ENCODE assay signal across 19 mouse cellular contexts in the genomic region with DNA sequence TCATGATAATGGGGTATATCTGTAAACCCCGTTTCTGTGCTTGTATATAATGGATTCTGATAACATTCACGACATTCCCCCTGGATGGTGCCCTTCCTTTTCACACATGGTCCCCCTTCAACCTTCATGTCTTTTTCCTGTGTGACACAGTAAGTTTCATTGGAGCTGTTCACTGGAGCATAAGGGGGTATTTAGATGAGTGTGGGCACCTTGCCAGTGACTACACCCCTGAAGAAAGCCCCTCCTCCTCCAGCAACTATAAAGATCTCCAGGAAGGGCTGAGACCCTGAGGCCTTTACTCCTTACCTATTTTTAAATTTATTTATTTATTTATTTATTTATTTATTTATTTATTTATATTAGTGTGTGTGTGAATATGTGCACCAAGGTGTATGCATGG. TPM values are rescaled to one million over a fixed set of nuclear protein-coding genes. Genes with fewer than 3 reads are reported as not detected.
DNase-seq lines count a peak whose midpoint lies in the region; ATAC-seq and TF ChIP-seq lines count a peak whose summit lies in the region.
"Had no signal": no experiment of that assay in that cellular context is flagged by ENCODE, and none has a peak within 500 bp of the region (broad histone marks: within the 10 kb centered on the region; RNA-seq: fewer than 3 reads in every experiment).

No protein-coding gene starts in this region.

- no peak overlapping the region for H3K9ac ChIP-seq in forebrain, embryonic 14.5 days (ENCODE audit: low read length)
- H3K9ac ChIP-seq in forebrain, embryonic 12.5 days = no peak overlapping the region
- no peak overlapping the region for H3K9ac ChIP-seq in intestine, postnatal 0 days (ENCODE audit: low read depth, low read length)
- H3K9ac ChIP-seq: embryonic facial prominence, embryonic 12.5 days; forebrain, embryonic 15.5 days; forebrain, postnatal 0 days had no signal

- 24% methylated on average over 2 of the region's 2 CpGs for WGBS in forebrain, embryonic 14.5 days
- WGBS in forebrain, embryonic 12.5 days = 56% methylated on average over 2 of the region's 2 CpGs
- WGBS in intestine, postnatal 0 days = 86% methylated on average over 2 of the region's 2 CpGs

- no peak overlapping the region for H3K4me3 ChIP-seq in forebrain, embryonic 14.5 days (ENCODE audit: low read depth, low read length)
- no peak overlapping the region for H3K4me3 ChIP-seq in forebrain, embryonic 12.5 days (replicated peaks)
- no peak overlapping the region for H3K4me3 ChIP-seq in left cerebral cortex, adult 2 months
- H3K4me3 ChIP-seq in intestine, postnatal 0 days (ENCODE audit: low read depth, low read length) = no peak overlapping the region
- H3K4me3 ChIP-seq: embryonic facial prominence, embryonic 10.5 days; embryonic facial prominence, embryonic 12.5 days; forebrain, embryonic 15.5 days had no signal

- peak; percentile 55 for DNase-seq in forebrain, embryonic 14.5 days (ENCODE audit: low spot score)
- DNase-seq in left cerebral cortex, adult 2 months (ENCODE audit: extremely low spot score in 1 of 2, low spot score in 2 of 2) = no peak
- DNase-seq in left cerebral cortex, postnatal 25 days (ENCODE audit: low spot score in 2 of 2) = no peak
- peak; percentile 73 for DNase-seq in brain, embryonic 14.5 days (ENCODE audit: low read depth)
- DNase-seq: adrenal gland, adult 2 months; adrenal gland, postnatal 10 days; adrenal gland, postnatal 25 days; cerebellum, adult 11-12 months; cerebellum, adult 2 months; cerebellum, adult 9-10 months; cerebellum, postnatal 10 days; cerebellum, postnatal 25 days; forebrain, postnatal 0 days had no signal

- no peaks in the 10 kb centered on the region; the same call in 1 of the 2 replicates for H3K4me1 ChIP-seq in forebrain, embryonic 14.5 days (ENCODE audit: control insufficient read depth, insufficient read depth, low read length)
- no peaks in the 10 kb centered on the region for H3K4me1 ChIP-seq in forebrain, embryonic 12.5 days
- H3K4me1 ChIP-seq in intestine, postnatal 0 days (replicated peaks; ENCODE audit: control insufficient read depth, insufficient read depth, low read length) = no peaks in the 10 kb centered on the region
- H3K4me1 ChIP-seq: embryonic facial prominence, embryonic 10.5 days; embryonic facial prominence, embryonic 12.5 days had no signal

- no peak for ATAC-seq in forebrain, embryonic 14.5 days
- no peak; the same call in 1 of the 2 replicates for ATAC-seq in forebrain, embryonic 12.5 days (ENCODE audit: low FRiP score)
- no peak for ATAC-seq in intestine, postnatal 0 days
- ATAC-seq: forebrain, embryonic 15.5 days; forebrain, postnatal 0 days had no signal

- H3K4me2 ChIP-seq in forebrain, embryonic 14.5 days (ENCODE audit: low read length) = no peak overlapping the region
- no peak overlapping the region for H3K4me2 ChIP-seq in forebrain, embryonic 12.5 days
- no peak overlapping the region for H3K4me2 ChIP-seq in intestine, postnatal 0 days (replicated peaks; ENCODE audit: low read depth)
- H3K4me2 ChIP-seq: embryonic facial prominence, embryonic 12.5 days; forebrain, embryonic 15.5 days had no signal

- TF ChIP-seq CTCF in left cerebral cortex, adult 2 months (IDR thresholded peaks at IDR 0.05) = no peak
- TF ChIP-seq CTCF in brain, embryonic 14.5 days (IDR thresholded peaks at IDR 0.05; ENCODE audit: borderline replicate concordance, extremely low read depth, insufficient read depth, insufficient read length) = no peak
- TF ChIP-seq CTCF in intestine, postnatal 0 days (IDR thresholded peaks at IDR 0.05; ENCODE audit: low read depth) = no peak

- intact Hi-C loops in left cerebral cortex, adult 2 months (cut with DNase I) = loop anchor here (2.0 to 10.0 kb wide), 3 partner anchors 96 to 654 kb away; no protein-coding TSS in a partner anchor
- intact Hi-C loops in left cerebral cortex, postnatal 25 days (cut with DNase I) = loop anchor here (2.0 to 5.0 kb wide), 3 partner anchors 94 to 250 kb away; no protein-coding TSS in a partner anchor

- no peak overlapping the region for H3K27ac ChIP-seq in forebrain, embryonic 14.5 days (ENCODE audit: low read depth, low read length)
- no peak overlapping the region for H3K27ac ChIP-seq in forebrain, embryonic 12.5 days
- H3K27ac ChIP-seq in left cerebral cortex, adult 2 months = peak overlapping the region; percentile 54; the same call in 1 of the 2 replicates
- H3K27ac ChIP-seq in intestine, postnatal 0 days (ENCODE audit: low read depth, low read length) = no peak overlapping the region
- H3K27ac ChIP-seq: embryonic facial prominence, embryonic 10.5 days; embryonic facial prominence, embryonic 12.5 days; forebrain, embryonic 15.5 days had no signal

- H3K9me3 ChIP-seq in forebrain, embryonic 14.5 days (replicated peaks; ENCODE audit: control insufficient read depth, low read length) = no peaks in the 10 kb centered on the region
- no peaks in the 10 kb centered on the region for H3K9me3 ChIP-seq in forebrain, embryonic 12.5 days
- H3K9me3 ChIP-seq in intestine, postnatal 0 days (ENCODE audit: control insufficient read depth) = no peaks in the 10 kb centered on the region
- H3K9me3 ChIP-seq: embryonic facial prominence, embryonic 10.5 days; embryonic facial prominence, embryonic 12.5 days; forebrain, embryonic 15.5 days had no signal

- H3K36me3 ChIP-seq in forebrain, embryonic 14.5 days (ENCODE audit: control insufficient read depth, insufficient read depth, low read length) = no peaks in the 10 kb centered on the region
- no peaks in the 10 kb centered on the region for H3K36me3 ChIP-seq in forebrain, embryonic 12.5 days (replicated peaks)
- H3K36me3 ChIP-seq in intestine, postnatal 0 days (ENCODE audit: control insufficient read depth, insufficient read depth) = no peaks in the 10 kb centered on the region
- H3K36me3 ChIP-seq: embryonic facial prominence, embryonic 10.5 days; embryonic facial prominence, embryonic 12.5 days; forebrain, embryonic 15.5 days had no signal

- H3K27me3 ChIP-seq in forebrain, embryonic 14.5 days (replicated peaks; ENCODE audit: control insufficient read depth, insufficient read depth, low read length) = no peaks in the 10 kb centered on the region
- no peaks in the 10 kb centered on the region for H3K27me3 ChIP-seq in forebrain, embryonic 12.5 days
- H3K27me3 ChIP-seq in intestine, postnatal 0 days (replicated peaks; ENCODE audit: control insufficient read depth, insufficient read depth, low read length) = no peaks in the 10 kb centered on the region
- H3K27me3 ChIP-seq: embryonic facial prominence, embryonic 12.5 days; forebrain, embryonic 15.5 days had no signal

- no peak for TF ChIP-seq POLR2A in brain, embryonic 14.5 days (IDR thresholded peaks at IDR 0.05; ENCODE audit: borderline replicate concordance, extremely low read depth, insufficient read depth, insufficient read length, poor library complexity, severe bottlenecking)

RNA-seq across cellular contexts. Expression of a gene that starts 24.5 kb away (rescaled TPM):
- polyA plus RNA-seq in forebrain, embryonic 14.5 days (2014; fragmentation: Nextera tagmentation; extraction: Ambion mirVana) = 1.5 and 2.2 TPM in 2 replicates
- polyA plus RNA-seq in forebrain, embryonic 12.5 days (2016; fragmentation: Nextera tagmentation; extraction: Ambion mirVana) = 3.4 and 5.0 TPM in 2 replicates
- 10 to 100 TPM; 51.7 to 60.5 TPM for total RNA-seq in left cerebral cortex, adult 2 months (2021)
- total RNA-seq in left cerebral cortex, postnatal 25 days (2021) = 10 to 100 TPM; 48.6 to 52.1 TPM
- 5.5 and 8.2 TPM in 2 replicates for polyA plus RNA-seq in brain, embryonic 14.5 days (2012; rRNA removed)
- polyA plus RNA-seq in intestine, postnatal 0 days (2015; fragmentation: Nextera tagmentation; extraction: Ambion mirVana) = 0.52 and 0.60 TPM in 2 replicates
- polyA plus RNA-seq: C2C12 had no signal

Comparison
In these comparisons a context has a peak if more than half of its experiments do, and no peak if none do; other contexts are left out.
1. DNase-seq: peak in forebrain, embryonic 14.5 days (single experiment) and brain, embryonic 14.5 days (single experiment); none in left cerebral cortex, adult 2 months (0 of 2) and left cerebral cortex, postnatal 25 days (0 of 2).